Mouse (Mus musculus) lung, embryonic 14.5 days (tissue): Measurements from ENCODE around the gene Ankar. TPM values are rescaled to one million over a fixed set of nuclear protein-coding genes. Genes with fewer than 3 reads are reported as not detected.

Experiments
- ATAC-seq: fragments of 200-750 bp; cut with Nextera tagmentation; 2 replicates; pipeline ENCODE4 v1.8.0; 2017; ENCODE audit warnings: mild to moderate bottlenecking, moderate TSS enrichment, moderate library complexity; ENCODE audit not compliant: insufficient read depth
- DNase-seq: peaks from one replicate; pipeline ENCODE4 v3.0.0-alpha.2; 2015
- H3K27ac ChIP-seq: fragments of 300-500 bp; sonication (generic); 2 replicates; pipeline ENCODE4 v1.5.1; 2014; ENCODE audit warnings: low read depth, mild to moderate bottlenecking, moderate library complexity
- H3K27me3 ChIP-seq: fragments of 300-500 bp; sonication (generic); 2 replicates; pipeline ENCODE4 v1.6.1; 2014; ENCODE audit warnings: low read length, control low read depth; ENCODE audit not compliant: insufficient read depth
- H3K36me3 ChIP-seq: fragments of 300-500 bp; sonication (generic); 2 replicates; pipeline ENCODE4 v1.6.1; 2014; ENCODE audit warnings: control low read depth; ENCODE audit not compliant: insufficient read depth
- H3K4me1 ChIP-seq: fragments of 300-500 bp; sonication (generic); 2 replicates; pipeline ENCODE4 v1.6.1; 2014; ENCODE audit warnings: antibody characterized with exemption, control low read depth; ENCODE audit not compliant: insufficient read depth
- H3K4me2 ChIP-seq: fragments of 300-500 bp; sonication (generic); 2 replicates; pipeline ENCODE4 v1.6.1; 2014; ENCODE audit warnings: mild to moderate bottlenecking
- H3K4me3 ChIP-seq: fragments of 300-500 bp; sonication (generic); 2 replicates; pipeline ENCODE4 v1.5.1; 2014; ENCODE audit warnings: low read depth, low read length
- H3K9ac ChIP-seq: fragments of 300-500 bp; sonication (generic); 2 replicates; pipeline ENCODE4 v1.6.1; 2014
- H3K9me3 ChIP-seq: fragments of 300-500 bp; sonication (generic); 2 replicates; pipeline ENCODE4 v1.6.1; 2016; ENCODE audit warnings: low read depth, low read length, control low read depth
- CTCF ChIP-seq: IDR thresholded peaks from 2 replicates; pipeline ENCODE4 v1.5.1; 2016; ENCODE audit warnings: antibody characterized with exemption, low read depth
- WGBS: fragments of 180-500 bp; shearing (Covaris S2); extraction: QIAGEN DNeasy Blood & Tissue Kit; methylation state at CpG from one replicate; pipeline ENCODE4 v1.1.7; 2014; 5-methylcytosine and 5-hydroxymethylcytosine counted together
- polyA plus RNA-seq: library from polyadenylated mRNA; unstranded; fragments of >200 nt; fragmentation: Nextera tagmentation; extraction: Ambion mirVana; gene quantifications from 2 replicates; pipeline ENCODE4 v1.2.1, GENCODE M21; 2014

Ankar gene
- polyA plus RNA-seq, result not detected in 2 replicates

GRCm38 (mm10) chr1:72700479-72700878 lies at the start of gene Ankar:
Gene Ankar, minus strand, starts transcription at chr1:72700579.
- DNase-seq (no peak), ATAC-seq (no peak)
- 79% methylated on average over 11 of the region's 11 CpGs for WGBS
- no peak within 1 kb of the TSS for H3K4me2 ChIP-seq
- no peak within 1 kb of the TSS for H3K27ac ChIP-seq
- no peaks in the 10 kb centered on the region for H3K4me1 ChIP-seq
- no peak within 1 kb of the TSS for H3K9ac ChIP-seq
- H3K4me3 ChIP-seq, result no peak within 1 kb of the TSS
- H3K27me3 ChIP-seq, result no peaks in the 10 kb centered on the region
- no peaks in the 10 kb centered on the region for H3K9me3 ChIP-seq
- H3K36me3 ChIP-seq, result no peaks in the 10 kb centered on the region
- TF ChIP-seq CTCF, result no peak

GRCm38 (mm10) chr1:72746382-72746781 lies 46.0 kb upstream of the Ankar start:
- H3K9ac ChIP-seq, result no peak overlapping the region
- H3K27ac ChIP-seq, result no peak overlapping the region
- no peak for TF ChIP-seq CTCF
- H3K36me3 ChIP-seq, result no peaks in the 10 kb centered on the region
- no peaks in the 10 kb centered on the region for H3K27me3 ChIP-seq
- 78% methylated on average over 7 of the region's 7 CpGs for WGBS
- H3K4me3 ChIP-seq, result no peak overlapping the region
- H3K4me1 ChIP-seq, result 0 out of 2 replicates have a peak, but pooled peaks cover 2% of the 10 kb centered on the region
- no peak for ATAC-seq
- no peak overlapping the region for H3K4me2 ChIP-seq
- no peaks in the 10 kb centered on the region for H3K9me3 ChIP-seq
- no peak for DNase-seq

- no peak for DNase-seq
- no peak for ATAC-seq
- no peak overlapping the region for H3K27ac ChIP-seq
- H3K4me1 ChIP-seq, result no peaks in the 10 kb centered on the region
- no peak overlapping the region for H3K4me2 ChIP-seq
- H3K4me3 ChIP-seq, result no peak overlapping the region
- H3K36me3 ChIP-seq, result no peaks in the 10 kb centered on the region
- no peaks in the 10 kb centered on the region for H3K9me3 ChIP-seq
- no peaks in the 10 kb centered on the region for H3K27me3 ChIP-seq
- H3K9ac ChIP-seq, result no peak overlapping the region
- WGBS, result 46% methylated on average over 8 of the region's 8 CpGs
- no peak for TF ChIP-seq CTCF
Measured at GRCm38 (mm10) chr1:72744816-72745506, 44.6 kb upstream of the Ankar start.

DNA sequence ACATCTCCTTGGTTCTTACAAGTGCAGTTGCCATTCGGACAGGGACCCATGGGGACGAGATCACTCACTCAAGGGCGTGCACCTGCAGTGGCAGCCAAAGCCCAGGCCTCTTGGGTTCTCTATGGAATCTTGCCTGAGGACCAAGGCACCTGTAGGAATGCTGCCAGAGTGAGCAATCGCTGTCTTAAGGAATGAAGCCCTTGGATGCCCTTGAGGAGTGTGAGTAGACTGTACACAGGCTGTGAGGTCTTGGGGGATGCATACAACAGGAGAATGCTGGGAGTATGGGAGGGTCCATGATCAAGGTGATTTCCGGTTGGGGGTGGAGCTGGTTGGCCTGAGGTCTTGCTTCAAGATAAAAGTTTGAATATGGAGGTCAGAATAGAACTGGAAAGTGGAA lies 41.0 kb upstream of the Ankar start:
- Histone ChIP-seq H3K4me2 (no peak overlapping the region), H3K9ac (no peak overlapping the region), H3K4me1 (peaks cover 8% of the 10 kb centered on the region), H3K27ac (no peak overlapping the region), H3K4me3 (no peak overlapping the region), H3K36me3 (no peaks in the 10 kb centered on the region), H3K9me3 (no peaks in the 10 kb centered on the region), H3K27me3 (no peaks in the 10 kb centered on the region)
- 73% methylated on average over 5 of the region's 5 CpGs for WGBS
- TF ChIP-seq CTCF, result no peak
- ATAC-seq (no peak), DNase-seq (no peak)

- Histone ChIP-seq H3K9ac (no peak overlapping the region), H3K4me1 (peaks cover 9% of the 10 kb centered on the region), H3K36me3 (no peaks in the 10 kb centered on the region), H3K4me2 (no peak overlapping the region), H3K27me3 (no peaks in the 10 kb centered on the region), H3K27ac (no peak overlapping the region), H3K9me3 (no peaks in the 10 kb centered on the region), H3K4me3 (no peak overlapping the region)
- no peak for DNase-seq
- no peak for ATAC-seq
- 70% methylated on average over 10 of the region's 10 CpGs for WGBS
- TF ChIP-seq CTCF, result no peak
Measured at GRCm38 (mm10) chr1:72739681-72740063, 39.3 kb upstream of the Ankar start.

GRCm38 (mm10) chr1:72738946-72739680 lies 38.7 kb upstream of the Ankar start:
- Histone ChIP-seq H3K9ac (no peak overlapping the region), H3K4me3 (no peak overlapping the region), H3K27me3 (no peaks in the 10 kb centered on the region), H3K9me3 (no peaks in the 10 kb centered on the region), H3K4me1 (peaks cover 9% of the 10 kb centered on the region), H3K27ac (no peak overlapping the region), H3K4me2 (no peak overlapping the region), H3K36me3 (no peaks in the 10 kb centered on the region)
- DNase-seq, result no peak
- ATAC-seq, result no peak
- WGBS, result 77% methylated on average over 15 of the region's 15 CpGs
- TF ChIP-seq CTCF, result no peak

DNA sequence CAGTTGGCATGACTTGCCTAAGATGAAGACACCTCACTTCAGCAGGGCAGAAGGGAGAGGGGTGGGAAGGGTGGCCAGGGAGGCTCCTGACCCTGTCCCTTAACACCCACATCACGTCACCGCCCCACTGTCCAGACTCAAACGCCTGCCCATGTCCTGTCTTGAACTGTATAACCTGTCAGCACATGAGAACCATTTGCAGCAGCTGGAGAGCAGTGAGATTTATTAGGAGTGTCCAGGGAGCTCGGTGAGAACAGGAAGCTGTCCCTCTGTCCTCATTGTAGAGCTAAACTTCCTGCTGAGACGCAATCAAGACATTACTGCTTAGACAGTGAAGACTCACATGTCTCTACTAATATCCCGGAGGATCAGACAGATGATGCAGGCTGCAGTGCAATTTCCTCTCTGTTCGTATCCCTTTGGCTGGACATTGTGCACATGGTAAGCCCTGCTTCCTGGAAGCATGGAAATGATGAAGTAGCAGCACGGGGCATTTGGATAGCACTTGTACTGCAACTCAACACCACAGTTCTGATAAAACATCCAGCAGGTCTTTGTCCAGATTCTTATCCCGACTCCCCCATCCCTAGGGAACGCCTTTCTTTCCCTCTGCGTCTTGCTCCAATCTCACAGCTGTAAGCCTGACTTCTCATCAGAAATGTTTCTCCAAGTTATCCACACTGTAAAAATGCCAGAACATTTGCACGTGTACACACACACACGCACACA lies 36.2 kb upstream of the Ankar start:
- ATAC-seq (peak; percentile 71), DNase-seq (peak; percentile 57)
- H3K9ac ChIP-seq, result no peak overlapping the region
- H3K36me3 ChIP-seq, result no peaks in the 10 kb centered on the region
- no peak for TF ChIP-seq CTCF
- no peak overlapping the region for H3K27ac ChIP-seq
- H3K4me1 ChIP-seq, result peaks cover 9% of the 10 kb centered on the region
- no peaks in the 10 kb centered on the region for H3K27me3 ChIP-seq
- WGBS, result 29% methylated on average over 13 of the region's 13 CpGs
- H3K4me2 ChIP-seq, result peak overlapping the region; percentile 33; the same call in 1 of the 2 replicates
- no peaks in the 10 kb centered on the region for H3K9me3 ChIP-seq
- H3K4me3 ChIP-seq, result no peak overlapping the region
